Mouse (Mus musculus) E14TG2a.4 (cell line): ENCODE data around the gene Lrrc26.

ENCODE experiments used
- H3K27me3 ChIP-seq: 2 replicates; pipeline ENCODE4 v1.6.1; 2014; ENCODE audit warnings: low read length, control low read depth; ENCODE audit not compliant: insufficient read depth
- H3K36me3 ChIP-seq: 2 replicates; pipeline ENCODE4 v1.6.1; 2014; ENCODE audit warnings: low read length, control low read depth; ENCODE audit not compliant: insufficient read depth
- H3K4me1 ChIP-seq: replicated peaks from 2 replicates; pipeline ENCODE4 v1.6.1; 2014; ENCODE audit warnings: low read depth, low read length, control low read depth
- H3K4me3 ChIP-seq: replicated peaks from 2 replicates; pipeline ENCODE4 v1.5.1; 2014; ENCODE audit warnings: mild to moderate bottlenecking, low read length
- H3K9me3 ChIP-seq: 2 replicates; pipeline ENCODE4 v1.6.1; 2014; ENCODE audit warnings: low read length, control low read depth
- CTCF ChIP-seq: conservative IDR thresholded peaks from 2 replicates; pipeline ENCODE4 v1.5.1; 2014; ENCODE audit warnings: low read length
- NANOG ChIP-seq: IDR thresholded peaks from 2 replicates; pipeline ENCODE4 v1.6.1; 2014; ENCODE audit warnings: borderline replicate concordance, low read length, mixed read lengths
- POU5F1 ChIP-seq: IDR thresholded peaks from 2 replicates; pipeline ENCODE4 v1.6.1; 2014; ENCODE audit warnings: low read length, borderline replicate concordance

Gene Lrrc26

DNA sequence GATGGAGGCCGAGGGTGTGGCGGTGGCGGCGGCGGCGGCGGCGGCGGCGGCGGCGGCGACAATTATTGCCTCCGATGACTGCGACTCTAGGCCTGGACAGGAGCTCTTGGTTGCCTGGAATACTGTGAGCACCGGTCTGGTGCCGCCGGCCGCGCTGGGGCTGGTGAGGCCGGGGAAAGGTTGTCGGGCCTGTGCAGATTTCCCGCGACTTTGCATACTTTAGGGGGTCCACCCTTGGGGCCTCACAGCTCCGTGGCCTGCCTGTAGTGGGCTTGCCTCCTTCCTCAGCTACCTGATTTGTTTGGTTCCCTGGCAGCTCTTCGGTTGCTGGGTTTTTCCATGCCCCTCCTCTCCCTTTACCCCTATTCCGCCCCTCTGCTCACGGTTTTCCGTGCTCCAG is 17.2 kb upstream of the Lrrc26 start:
- H3K27me3 ChIP-seq = no peaks in the 10 kb centered on the region
- peak overlapping the region; percentile 95 for H3K4me3 ChIP-seq
- peaks cover 88% of the 10 kb centered on the region for H3K36me3 ChIP-seq
- peaks cover 46% of the 10 kb centered on the region for H3K4me1 ChIP-seq
- no peak for TF ChIP-seq NANOG
- no peak for TF ChIP-seq CTCF
- TF ChIP-seq POU5F1 = no peak
- no peaks in the 10 kb centered on the region for H3K9me3 ChIP-seq

DNA sequence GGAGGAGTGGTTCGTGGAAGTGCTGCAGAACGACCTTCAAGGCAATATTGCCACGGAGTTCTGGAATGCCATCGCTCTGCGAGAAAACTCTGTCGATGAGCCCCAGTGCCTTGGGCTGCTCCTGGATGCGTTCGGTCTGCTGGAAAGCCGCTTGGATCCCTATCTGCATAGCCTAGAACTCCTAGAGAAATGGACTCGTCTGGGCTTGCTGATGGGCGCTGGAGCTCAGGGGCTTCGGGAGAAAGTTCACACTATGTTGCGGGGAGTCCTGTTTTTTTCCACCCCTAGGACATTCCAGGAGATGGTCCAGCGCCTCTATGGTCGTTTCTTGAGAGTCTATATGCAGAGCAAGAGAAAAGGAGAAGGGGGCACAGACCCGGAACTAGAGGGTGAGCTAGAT is 16.7 kb upstream of the Lrrc26 start:
- peaks cover 41% of the 10 kb centered on the region for H3K4me1 ChIP-seq
- no peaks in the 10 kb centered on the region for H3K27me3 ChIP-seq
- H3K4me3 ChIP-seq = peak overlapping the region; percentile 95
- H3K36me3 ChIP-seq = peaks cover 88% of the 10 kb centered on the region
- H3K9me3 ChIP-seq = no peaks in the 10 kb centered on the region
- TF ChIP-seq POU5F1 (no peak), CTCF (no peak), NANOG (no peak)

DNA sequence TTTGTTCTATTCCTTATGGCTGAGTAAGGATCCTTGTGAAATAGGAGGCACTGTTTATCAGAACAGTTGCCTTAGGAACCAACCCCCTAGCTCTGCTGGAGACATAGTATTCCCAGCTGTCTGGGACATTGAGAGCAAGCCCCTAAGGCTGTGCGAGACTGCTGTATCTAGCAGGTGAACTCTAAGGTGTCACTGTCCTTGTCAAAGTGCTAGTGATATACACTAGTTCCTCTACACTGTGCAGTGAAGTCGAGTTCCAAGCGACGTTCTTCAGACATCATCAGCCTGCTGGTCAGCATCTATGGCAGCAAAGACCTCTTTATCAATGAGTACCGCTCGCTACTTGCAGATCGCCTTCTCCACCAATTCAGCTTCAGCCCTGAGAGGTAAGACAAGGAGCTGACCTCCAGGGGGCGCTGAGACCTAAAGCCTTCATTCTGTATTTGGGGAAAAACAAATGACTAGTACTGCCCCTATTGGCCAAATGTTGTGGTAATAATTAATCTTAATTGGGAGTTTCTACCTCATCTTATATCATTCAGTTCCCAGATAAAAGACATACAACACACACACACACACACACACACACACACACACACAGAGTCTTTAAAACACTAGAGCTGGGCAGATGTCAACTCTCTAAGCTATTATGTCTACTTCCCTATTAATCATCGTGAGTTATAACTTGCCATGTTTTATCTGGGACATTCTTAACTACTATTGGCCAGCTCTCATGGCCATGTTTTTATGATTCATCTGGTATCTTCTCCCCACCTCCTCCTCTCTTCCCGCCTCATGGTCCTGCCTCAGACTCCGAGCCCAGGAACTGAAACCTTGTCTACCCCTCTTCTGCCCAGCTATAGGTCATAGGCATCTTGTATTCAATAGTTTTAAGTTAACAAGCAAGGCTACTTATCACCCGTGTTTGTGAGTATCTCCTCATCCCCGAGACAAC is 10.5 kb upstream of the Lrrc26 start:
- Histone ChIP-seq H3K4me1 (no peaks in the 10 kb centered on the region), H3K36me3 (peaks cover 98% of the 10 kb centered on the region), H3K4me3 (no peak overlapping the region), H3K9me3 (no peaks in the 10 kb centered on the region), H3K27me3 (no peaks in the 10 kb centered on the region)
- no peak for TF ChIP-seq POU5F1
- peak; percentile 79 for TF ChIP-seq CTCF

DNA sequence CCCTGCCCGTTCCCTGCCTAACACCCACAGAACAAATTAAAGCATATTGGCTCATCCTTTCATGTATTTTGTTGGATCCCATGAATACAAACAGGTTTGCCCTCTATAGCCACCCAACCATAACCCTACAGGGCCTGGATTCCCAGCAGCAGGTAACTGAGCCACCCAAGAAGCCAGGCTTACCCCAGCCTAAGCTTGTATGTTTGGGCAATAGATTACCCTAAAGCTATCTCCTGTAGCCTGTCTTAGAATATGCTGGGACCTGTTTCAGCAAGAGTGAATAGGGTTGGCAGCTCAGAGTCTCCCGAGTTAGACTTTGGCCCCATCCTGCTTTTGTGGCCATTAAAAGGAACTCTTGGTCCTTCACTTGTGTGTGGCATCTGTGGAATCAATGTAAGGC is 4.2 kb upstream of the Lrrc26 start:
- Histone ChIP-seq H3K4me1 (peaks cover 41% of the 10 kb centered on the region), H3K9me3 (no peaks in the 10 kb centered on the region), H3K27me3 (peaks cover 36% of the 10 kb centered on the region), H3K4me3 (no peak overlapping the region), H3K36me3 (peaks cover 54% of the 10 kb centered on the region)
- no peak for TF ChIP-seq CTCF
- TF ChIP-seq POU5F1 = no peak
- no peak for TF ChIP-seq NANOG

DNA sequence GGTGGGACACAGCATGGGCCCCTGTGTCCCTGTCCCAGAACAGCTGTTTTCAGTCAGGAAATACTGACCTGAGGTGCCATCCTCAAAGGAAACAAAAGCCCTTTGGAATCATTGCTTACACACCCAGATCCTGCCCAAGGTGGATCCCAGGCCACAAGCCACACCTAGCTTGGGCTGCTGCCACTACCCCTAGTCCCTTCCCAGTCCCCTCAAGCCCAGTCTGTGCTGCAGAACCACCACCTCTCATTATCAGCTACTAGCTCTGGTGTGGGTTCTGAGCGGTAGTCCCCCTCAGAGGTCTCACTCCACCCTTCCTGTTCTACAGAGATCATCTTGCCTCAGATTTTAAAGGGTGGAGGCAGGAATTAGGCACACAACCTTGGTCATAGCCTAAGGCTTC is 3.4 kb upstream of the Lrrc26 start:
- Histone ChIP-seq H3K9me3 (no peaks in the 10 kb centered on the region), H3K27me3 (peaks cover 44% of the 10 kb centered on the region), H3K4me1 (peaks cover 48% of the 10 kb centered on the region), H3K4me3 (no peak overlapping the region), H3K36me3 (peaks cover 46% of the 10 kb centered on the region)
- no peak for TF ChIP-seq POU5F1

DNA sequence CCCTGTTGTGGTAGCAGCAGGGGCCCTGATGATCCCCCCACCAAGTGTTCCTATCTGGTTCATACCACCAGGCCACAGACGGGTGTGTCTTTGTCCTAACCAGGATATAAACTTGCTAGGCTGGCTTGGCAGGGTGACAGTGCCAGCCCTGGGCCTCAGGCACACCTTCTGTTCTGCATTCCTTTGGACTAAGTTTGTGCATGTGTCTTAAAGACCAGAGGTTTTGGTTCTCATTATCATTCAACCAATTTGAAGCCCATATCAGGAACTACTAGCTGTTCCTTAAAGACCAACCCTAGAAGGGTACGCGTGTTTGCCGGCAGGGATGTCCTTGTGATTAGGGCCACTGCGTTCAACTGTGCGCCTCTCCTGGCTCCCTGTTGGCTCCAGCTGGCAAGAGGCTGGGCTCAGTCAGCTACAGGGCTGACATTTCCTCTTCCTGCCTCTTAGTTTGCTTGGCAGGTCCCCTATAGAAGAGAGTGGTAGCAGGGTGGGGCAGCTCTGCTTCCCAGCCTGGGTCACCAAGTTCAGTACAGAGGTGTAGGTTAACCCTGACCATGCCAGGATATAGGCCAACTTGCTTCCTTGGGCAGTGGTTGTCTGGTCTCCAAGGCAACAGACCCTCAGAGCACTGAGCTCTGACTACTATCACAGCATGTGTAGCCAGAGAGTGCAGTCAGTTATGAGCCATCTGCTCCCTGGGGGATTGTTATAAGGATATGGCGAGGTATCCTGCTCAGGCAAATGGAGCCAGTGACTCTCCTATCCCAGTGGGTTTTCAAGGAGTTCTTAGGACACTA is 2.7 kb upstream of the Lrrc26 start:
- TF ChIP-seq CTCF (no peak), NANOG (no peak), POU5F1 (no peak)
- H3K4me3 ChIP-seq = no peak overlapping the region
- peaks cover 55% of the 10 kb centered on the region for H3K4me1 ChIP-seq
- H3K27me3 ChIP-seq = peaks cover 51% of the 10 kb centered on the region
- H3K9me3 ChIP-seq = no peaks in the 10 kb centered on the region
- peaks cover 41% of the 10 kb centered on the region for H3K36me3 ChIP-seq

DNA sequence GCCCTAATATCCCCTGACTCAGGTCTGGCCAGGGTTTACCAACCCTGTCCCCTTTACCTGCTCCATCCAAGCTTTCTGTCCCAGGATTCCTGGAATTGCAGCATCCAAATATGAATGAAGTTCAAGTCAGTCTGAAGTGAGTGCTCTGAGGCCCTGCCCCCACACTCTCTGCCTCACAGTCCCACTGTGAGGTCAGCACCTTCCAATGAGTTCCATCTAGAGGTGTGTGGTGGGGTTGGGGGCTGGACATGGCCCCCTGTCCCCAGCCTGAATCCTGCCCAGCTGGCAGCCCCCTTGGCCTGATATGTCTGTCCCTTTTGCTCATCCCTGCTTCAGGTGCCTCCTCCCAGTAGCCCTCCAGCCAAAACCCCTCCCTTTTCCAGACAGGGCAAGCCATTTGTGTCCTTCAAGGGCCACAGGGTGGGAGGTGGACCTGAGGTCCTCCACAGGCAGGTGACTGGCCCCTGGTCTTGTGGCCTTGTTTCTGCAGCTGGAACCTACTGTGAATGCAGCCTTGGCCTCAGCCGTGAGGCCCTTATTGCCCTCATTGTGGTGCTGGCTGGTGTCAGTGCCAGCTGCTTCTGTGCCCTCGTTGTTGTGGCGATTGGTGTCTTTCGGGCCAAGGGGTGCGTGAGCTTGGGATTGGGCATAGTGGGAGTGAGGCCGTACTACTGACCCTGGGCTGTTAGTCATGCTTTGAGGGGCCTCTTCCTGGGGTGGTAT is 1.6 kb upstream of the Lrrc26 start, which contains the start of gene Tmem210:
Tmem210 (plus strand) TSS at position 219 of the 723 bp plus-strand sequence.
- TF ChIP-seq POU5F1 (no peak), NANOG (no peak), CTCF (no peak)
- Histone ChIP-seq H3K4me3 (no peak within 1 kb of the TSS), H3K36me3 (peaks cover 30% of the 10 kb centered on the region)

More for the DNA sequence above, 1.6 kb upstream of the Lrrc26 start, which contains the start of gene Tmem210:
- Histone ChIP-seq H3K4me1 (peaks cover 64% of the 10 kb centered on the region), H3K9me3 (no peaks in the 10 kb centered on the region), H3K27me3 (peaks cover 61% of the 10 kb centered on the region)
